Mouse (Mus musculus): ENCODE data around the gene Gm13178. TPM values are rescaled to one million over a fixed set of nuclear protein-coding genes. Genes with fewer than 3 reads are reported as not detected.

The Gm13178 gene
- not detected for polyA plus RNA-seq (2017; shearing (Covaris generic))

- no peak for ATAC-seq
Measured at GRCm38 (mm10) chr4:144721304-144721703, at the start of gene Gm13178. Gm13178 (minus strand) TSS chr4:144721404.

- no peak for ATAC-seq
Measured at GRCm38 (mm10) chr4:144765722-144766121, 44.5 kb upstream of the Gm13178 start.

- no peak for ATAC-seq
Measured at GRCm38 (mm10) chr4:144749139-144749538, 27.9 kb upstream of the Gm13178 start.

GRCm38 (mm10) chr4:144719691-144720090 lies 1.5 kb downstream of the Gm13178 start:
- ATAC-seq, result no peak

- ATAC-seq, result no peak
Measured at GRCm38 (mm10) chr4:144718288-144718687, 2.9 kb downstream of the Gm13178 start.

GRCm38 (mm10) chr4:144686268-144686667 lies 34.9 kb downstream of the Gm13178 start, which contains the start of gene Gm436:
Gm436 (minus strand) TSS chr4:144686368.
- no peak for ATAC-seq

Other genes with a start within 250 kb of the Gm13178 start
- not detected for gene 9430007A20Rik, start 201.6 kb downstream of the Gm13178 start, polyA plus RNA-seq (2017; shearing (Covaris generic))
- gene Gm13124, start 156.3 kb downstream of the Gm13178 start, polyA plus RNA-seq (2017; shearing (Covaris generic)), result not detected
- gene Aadacl4, start 107.7 kb downstream of the Gm13178 start, polyA plus RNA-seq (2017; shearing (Covaris generic)), result not detected
- not detected for gene Gm436, start 35.0 kb downstream of the Gm13178 start, polyA plus RNA-seq (2017; shearing (Covaris generic))
- not detected for gene Gm438, start 65.2 kb upstream of the Gm13178 start, polyA plus RNA-seq (2017; shearing (Covaris generic))
- 10 to 100 TPM; 46.8 to 47.3 TPM for gene Dhrs3, start 171.4 kb upstream of the Gm13178 start, polyA plus RNA-seq (2017; shearing (Covaris generic))